Mouse (Mus musculus) naive thymus-derived CD4-positive, alpha-beta T cell, adult 2 months (primary cell): ENCODE results near the gene Psmd13.
A peak's percentile ranks its signal among the peaks of the same experiment; 100 is the strongest.

ENCODE experiments used
- DNase-seq: peaks from one replicate; pipeline ENCODE4 v3.0.0-alpha.2; 2011; ENCODE audit warnings: low read depth

Psmd13 gene

DNA sequence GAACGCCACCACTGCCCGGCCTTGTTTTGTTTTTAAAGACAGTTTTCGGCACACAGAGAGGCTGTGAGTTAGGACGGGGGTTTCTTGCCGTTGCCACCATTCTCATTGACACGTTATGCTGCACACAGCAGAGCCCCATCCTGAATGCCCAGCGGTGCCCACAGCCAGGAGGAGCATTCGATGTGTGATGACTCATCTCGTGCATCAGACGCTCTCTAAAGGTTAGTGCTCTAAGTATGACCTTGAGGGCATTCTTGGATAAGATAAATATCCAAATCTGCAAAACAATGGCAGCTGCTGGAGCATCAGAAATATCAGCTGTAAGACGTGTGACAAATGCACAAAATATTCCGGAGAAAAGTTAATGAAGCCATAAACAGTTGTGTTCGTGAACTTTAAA lies 25.4 kb downstream of the Psmd13 start:
- no peak for DNase-seq

DNA sequence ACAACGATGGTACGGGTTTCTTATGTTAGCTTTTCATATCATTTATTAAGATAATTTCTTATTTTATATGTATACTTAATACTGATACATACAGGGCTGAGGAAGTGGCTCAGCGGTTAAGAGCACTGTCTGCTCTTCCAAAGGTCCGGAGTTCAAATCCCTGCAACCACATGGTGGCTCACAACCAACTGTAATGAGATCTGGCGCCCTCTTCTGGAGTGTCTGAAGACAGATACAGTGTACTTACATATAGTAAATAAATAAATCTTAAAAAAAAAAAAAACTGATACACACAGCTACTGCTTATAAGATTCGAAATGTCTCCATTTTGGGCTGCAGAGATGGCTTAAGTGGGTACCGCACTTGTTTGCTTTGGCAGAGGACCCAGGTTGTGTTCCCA lies 25.9 kb downstream of the Psmd13 start:
- DNase-seq, result no peak

DNA sequence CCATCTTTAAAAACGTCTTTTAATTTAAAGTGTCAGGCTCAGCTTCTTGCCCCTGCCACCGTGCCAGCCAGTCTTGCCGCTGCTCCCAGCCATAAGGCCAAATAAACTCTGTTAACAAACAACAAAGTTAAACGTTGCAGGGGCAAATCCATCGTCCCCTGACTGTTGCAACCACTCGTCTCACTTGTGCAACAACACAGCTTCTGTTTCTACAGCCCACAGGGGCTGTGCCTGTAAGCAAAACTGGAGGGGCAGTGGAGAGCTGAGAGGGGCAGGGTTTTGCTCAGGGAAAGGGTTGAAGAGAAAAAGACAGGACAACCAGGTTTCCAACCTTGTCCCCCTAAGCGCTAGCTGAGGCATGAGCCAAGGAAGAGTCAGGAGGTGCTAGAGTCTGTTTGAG lies 26.4 kb downstream of the Psmd13 start:
- no peak for DNase-seq

DNA sequence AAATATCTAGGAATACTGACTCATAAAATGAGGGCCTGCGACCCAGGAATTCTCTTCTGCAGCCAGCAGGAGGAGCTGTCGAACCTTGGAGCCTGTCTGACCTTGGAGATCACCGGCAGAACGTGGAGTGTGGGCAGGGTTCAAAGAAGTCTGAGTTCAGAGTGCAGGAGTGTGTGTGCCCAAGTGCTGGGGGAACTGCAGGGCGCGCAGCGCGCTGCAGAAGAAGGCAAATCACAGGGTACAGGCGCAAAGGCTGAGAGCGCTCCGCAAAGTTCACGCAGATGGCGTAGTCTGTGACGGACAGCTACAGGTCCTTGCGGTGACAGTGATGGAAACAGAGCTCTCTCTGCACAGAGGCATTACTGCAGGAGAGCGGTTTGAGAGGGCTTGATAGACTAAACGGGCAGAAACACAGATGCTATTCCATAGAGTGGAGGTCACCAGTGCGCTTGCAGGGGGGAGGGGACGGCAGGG lies 26.9 kb downstream of the Psmd13 start:
- DNase-seq, result peak; percentile 82

DNA sequence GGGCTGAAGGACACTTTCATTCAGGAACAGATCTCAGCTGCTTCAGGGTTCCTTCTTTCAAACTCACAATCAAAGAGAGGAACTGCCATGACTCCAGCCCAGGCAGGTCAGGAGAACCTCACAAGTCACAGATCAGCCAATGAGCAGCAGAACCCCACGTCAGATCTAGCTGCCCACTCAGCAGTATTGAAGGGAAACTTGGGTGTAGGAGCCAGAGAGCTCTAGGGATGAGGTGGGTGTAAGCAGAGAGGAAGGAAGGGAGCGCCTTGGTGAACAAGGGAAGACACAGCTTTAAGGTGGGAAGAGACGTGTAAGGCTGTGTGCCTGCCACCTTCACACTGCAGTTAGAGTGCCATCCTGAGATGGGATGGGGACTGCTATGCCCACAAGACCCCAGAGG lies 30.5 kb downstream of the Psmd13 start:
- DNase-seq, result no peak

DNA sequence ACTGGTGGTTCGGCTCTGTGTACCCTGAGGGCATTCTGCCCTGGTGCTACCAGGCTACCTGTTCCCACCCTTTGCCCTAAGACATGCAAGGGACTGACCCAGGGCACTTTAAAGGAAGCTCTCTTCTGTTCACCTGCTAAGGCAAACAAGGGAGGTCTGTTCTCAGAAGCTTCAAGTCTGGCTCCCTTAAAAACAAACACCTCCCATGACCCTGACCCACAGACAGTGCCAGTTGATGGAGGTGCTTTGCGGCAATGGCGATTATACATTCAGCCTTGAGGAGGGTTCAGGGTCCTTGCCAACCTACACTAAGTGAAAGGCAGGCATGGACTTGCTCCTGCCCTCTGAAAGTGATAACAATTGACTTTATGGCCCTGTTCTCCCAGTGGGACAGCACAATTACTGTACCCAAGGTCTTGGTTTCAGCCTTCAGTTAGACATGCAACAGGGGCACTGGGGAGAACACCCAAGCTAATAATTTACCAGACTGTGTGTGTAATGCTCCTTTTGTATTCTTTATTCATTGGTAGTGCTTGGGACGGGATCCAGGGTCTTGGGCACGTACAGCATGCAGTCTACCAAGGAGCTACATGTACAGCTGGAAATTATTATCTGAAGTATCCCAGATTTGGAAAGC lies 31.2 kb downstream of the Psmd13 start:
- no peak for DNase-seq

DNA sequence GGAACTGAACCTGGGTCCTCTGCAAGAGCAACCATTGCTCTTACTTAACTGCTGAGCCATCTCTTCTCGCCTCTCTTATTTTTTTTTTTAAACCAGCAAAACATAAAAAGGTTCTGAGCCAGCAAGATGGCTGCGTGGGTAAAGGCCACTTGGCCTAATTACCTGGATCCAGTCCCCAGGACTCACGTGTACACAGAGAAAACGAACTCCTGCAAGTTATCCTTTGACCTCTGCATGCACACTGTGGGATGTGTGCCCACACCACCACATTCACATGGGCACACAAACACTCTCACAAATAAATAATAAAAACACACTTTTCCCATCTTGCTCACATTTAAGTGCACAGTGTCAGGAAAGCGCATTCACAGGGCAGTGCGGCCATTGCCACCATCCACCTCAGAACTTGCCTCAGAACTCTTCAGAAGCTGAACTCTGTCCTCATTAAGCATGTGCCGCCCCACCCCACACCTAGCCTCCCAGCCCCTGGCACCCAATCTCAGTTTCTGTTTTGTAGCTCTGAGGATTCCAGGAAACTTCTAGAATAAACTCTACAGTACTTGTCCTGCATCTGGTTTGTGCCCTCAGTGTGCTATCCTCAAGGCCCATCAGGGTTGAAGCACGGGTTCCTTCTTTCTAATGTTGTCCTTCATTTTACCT lies 32.4 kb downstream of the Psmd13 start:
- no peak for DNase-seq

DNA sequence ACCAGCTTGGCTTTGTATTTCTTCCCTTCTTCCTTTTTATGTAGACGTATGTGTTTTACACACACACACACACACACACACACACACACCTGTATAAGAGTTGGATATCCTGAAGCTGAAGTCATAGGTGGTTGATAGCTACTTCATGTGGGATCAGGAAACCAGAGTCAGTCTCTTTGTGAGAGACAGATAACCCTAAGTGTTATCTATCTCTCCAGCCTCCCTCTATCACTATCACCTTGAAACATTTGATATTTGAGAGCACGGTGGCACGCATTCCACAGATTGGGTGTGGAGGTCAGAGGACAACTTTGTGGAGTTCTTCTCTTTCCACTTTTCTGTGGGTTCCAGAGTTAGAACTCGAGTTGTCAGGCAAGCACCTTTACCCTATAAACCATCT lies 38.1 kb downstream of the Psmd13 start:
- no peak for DNase-seq

DNA sequence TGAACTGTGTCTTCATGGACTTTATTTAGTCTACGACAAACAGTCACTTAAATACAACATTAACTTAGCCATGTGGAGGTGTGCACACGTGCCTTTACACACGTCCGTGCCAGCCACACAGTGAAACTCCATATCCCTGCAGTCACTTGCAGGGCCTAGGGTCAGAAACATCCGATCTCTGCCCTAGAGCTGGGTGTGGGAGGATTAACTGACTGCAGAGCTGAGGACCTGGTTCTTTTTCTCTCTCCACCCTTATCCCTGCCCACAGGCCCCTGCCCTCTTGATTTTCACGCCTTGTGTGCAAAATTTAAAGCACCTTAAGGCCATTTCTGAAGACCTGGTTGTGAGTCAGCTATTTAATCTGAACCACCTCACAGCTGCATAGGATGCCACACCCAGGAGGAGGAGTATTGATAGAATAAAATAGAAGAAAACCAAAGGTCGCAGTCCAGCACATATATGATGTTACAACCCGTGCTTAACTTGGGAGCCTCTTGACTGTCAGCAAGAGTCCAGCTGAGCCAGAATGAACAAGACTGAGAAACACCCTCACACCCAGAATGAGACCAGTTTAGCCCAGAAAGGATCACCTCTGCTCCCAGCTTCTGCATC lies 38.8 kb downstream of the Psmd13 start, which contains the start of gene Nlrp6:
Nlrp6 (plus strand) TSS at position 485 of the 612 bp plus-strand sequence.
- no peak for DNase-seq

DNA sequence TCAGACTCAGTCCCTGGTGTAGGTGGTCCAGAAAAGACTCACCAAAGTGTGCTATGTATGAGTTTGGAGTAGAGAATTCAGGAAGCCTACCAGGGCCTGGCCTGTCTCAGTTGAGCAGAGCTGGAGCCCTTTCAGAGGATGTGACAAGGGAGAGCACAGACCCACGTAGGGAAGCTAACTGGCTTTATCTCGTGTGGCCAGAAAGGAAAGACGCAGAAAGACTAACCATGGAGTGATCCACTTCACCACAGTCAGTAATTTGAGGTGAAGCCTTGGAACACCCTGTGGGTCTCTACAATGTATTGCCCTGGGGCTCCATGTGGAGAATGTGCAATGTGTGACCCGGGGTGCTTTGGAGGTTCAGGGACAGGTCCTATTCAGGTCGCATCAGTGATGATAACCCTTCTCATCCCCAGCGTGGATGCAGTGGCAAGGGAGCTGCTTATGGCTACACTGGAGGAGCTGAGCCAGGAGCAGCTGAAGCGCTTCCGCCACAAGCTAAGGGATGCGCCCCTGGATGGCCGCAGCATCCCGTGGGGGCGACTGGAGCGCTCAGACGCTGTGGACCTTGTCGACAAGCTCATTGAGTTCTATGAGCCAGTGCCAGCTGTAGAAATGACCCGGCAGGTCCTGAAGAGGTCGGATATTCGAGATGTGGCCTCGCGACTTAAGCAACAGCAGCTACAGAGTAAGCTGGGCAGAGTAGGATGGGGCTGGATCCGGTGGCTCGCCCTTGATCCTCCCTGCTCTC lies 39.6 kb downstream of the Psmd13 start:
- no peak for DNase-seq

DNA sequence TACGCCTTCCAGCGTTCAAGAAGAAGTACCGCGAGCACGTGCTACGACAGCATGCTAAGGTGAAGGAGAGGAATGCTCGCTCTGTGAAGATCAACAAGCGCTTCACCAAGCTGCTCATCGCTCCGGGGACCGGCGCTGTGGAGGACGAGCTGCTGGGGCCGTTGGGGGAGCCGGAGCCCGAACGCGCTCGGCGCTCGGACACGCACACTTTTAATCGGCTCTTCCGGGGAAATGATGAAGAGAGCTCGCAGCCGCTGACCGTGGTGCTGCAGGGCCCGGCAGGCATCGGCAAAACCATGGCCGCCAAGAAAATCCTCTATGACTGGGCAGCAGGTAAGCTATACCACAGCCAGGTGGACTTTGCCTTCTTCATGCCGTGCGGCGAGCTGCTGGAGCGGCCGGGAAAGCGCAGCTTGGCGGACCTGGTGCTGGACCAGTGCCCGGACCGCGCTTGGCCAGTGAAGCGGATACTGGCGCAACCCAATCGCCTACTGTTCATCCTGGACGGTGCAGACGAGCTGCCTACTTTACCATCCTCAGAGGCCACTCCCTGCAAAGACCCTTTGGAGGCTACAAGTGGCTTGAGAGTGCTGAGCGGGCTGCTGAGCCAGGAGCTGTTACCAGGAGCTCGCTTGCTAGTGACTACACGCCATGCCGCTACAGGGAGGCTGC lies 40.8 kb downstream of the Psmd13 start:
- DNase-seq, result peak; percentile 37

DNA sequence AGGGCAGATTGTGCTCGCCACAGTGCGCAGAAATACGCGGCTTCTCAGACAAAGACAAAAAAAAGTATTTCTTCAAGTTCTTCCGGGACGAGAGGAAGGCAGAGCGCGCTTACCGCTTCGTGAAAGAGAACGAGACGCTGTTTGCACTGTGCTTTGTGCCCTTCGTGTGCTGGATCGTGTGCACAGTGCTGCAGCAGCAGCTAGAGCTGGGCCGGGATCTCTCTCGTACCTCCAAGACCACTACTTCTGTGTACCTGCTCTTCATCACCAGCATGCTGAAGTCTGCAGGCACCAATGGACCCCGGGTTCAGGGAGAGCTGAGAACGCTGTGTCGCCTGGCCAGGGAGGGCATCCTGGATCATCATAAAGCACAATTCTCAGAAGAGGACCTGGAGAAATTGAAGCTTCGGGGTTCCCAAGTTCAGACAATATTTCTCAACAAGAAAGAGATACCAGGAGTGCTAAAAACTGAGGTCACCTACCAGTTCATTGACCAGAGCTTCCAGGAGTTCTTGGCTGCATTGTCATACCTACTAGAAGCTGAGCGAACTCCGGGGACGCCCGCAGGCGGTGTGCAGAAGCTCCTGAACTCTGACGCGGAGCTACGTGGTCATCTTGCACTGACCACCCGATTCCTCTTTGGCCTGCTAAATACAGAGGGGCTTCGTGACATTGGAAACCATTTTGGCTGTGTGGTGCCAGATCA lies 41.5 kb downstream of the Psmd13 start:
- peak; percentile 41 for DNase-seq

DNA sequence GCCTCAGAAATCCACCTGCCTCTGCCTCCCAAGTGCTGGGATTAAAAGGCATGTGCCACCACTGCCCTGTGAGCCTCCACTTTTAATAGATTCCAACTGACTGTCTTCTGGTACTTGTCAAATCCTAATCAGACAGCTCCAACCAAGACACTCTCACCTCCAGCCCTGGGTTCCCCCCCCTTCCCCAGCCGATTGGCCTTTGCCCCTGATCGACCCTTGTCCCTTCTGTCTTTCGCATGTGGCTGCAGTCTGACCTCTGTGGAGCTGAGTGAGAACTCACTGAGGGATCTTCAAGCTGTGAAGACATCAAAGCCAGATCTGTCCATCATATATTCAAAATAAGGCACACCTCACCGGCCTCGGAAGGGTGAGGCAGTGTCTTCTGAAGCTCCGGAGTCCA lies 45.4 kb downstream of the Psmd13 start:
- no peak for DNase-seq

DNA sequence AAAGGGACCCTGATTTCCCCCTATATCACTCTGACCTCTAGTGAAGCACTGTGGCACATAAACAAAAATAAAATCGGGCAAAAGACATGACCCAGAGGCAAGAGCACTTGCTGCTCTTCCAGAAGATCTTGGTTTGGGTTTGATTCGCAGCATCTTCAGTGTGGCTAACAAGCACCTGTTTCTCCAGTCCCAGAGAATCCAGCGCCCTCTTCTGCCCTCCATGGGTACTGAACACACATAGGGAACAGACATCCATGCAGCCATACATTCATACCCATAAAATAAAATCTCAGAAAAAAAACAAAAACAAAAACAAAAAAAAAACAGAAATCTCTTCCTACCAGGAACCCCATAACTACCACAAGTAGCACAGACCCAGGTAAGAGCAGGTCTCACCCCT lies 56.7 kb downstream of the Psmd13 start:
- peak; percentile 25 for DNase-seq

DNA sequence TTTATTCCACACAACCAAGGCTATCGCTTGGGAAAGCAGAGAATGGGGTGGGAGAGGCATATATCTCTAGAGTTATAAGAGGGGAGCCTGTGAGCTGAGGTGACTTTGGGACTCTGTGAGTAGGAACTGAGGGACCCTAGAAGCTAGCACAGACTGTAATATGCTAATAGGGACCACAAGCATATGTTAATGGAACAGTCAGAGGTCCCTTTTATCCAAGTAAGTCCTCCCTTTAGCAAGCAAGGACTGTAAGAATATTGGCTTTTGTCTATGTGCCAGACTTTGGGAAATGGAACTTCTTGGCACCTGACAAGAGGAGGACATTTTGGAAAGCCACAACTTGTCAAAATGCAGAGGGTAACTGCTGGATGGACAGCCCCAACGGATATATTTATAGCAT lies 57.1 kb downstream of the Psmd13 start:
- DNase-seq, result no peak

DNA sequence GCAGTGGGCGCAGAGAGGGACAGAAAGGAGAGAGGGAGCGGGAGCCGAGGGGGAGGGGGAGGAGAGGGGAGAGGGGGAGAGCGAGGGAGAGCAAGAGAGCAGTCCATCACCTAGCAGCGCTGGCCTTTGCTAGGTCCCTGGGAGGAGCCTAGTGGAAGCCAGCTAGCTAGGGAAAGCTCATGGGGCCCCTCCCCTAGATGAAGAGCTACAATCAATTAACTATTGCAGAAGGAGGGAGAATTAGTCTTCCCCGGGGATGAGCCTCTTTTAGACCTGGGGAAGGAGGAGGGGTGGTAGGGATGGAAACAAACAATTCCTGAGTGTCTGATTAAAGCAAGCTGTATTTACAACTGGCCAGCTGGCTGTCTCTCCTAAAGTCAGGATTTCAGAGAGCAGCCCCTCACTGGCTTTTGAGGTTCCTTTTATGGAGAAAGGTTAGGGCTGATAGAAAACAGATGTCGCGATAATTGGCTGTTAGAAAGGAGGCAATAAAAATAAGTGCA lies 58.0 kb downstream of the Psmd13 start:
- no peak for DNase-seq

DNA sequence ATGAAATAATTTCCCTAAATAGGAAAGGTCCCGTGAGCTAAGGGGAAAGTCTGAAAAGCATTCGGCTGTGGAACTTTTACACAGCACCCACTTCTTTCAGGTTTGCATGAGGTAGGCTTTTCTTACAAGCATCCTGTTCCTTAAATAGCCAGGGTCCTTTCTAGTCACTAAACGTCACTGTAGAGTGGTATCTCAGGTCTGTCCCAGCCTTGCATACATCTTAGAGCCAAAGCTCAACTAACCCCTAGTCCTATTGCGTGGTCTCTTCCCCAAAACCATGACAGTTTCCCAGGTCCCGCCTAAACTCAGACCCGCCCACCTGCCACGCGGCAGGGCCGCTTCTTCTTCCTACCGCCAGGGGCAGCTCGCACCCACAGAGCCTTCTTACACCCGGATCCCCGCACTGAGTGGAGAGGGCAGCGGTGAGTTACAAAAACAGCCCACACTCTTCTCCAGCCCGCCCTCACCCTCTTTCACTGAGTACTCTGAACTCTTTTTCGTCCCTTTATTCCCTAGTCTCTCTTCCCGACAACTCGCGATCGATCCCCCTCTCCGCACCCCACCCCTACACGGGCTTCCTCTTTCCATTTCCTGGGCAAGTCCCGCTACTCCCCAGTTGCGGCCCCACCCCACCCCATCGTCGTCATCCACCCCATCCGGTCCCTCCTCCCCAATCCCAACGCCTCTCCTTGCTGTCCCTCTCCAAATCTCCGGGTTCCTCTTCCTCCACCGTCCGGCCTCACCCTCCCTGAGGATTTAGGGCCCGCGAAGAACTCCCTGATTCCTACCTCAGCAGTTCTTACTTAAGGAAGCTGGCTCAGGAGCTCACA lies 59.7 kb downstream of the Psmd13 start, which contains the start of gene Pgghg:
Pgghg (plus strand) TSS at position 170 of the 830 bp plus-strand sequence.
- peak; percentile 90 for DNase-seq

DNA sequence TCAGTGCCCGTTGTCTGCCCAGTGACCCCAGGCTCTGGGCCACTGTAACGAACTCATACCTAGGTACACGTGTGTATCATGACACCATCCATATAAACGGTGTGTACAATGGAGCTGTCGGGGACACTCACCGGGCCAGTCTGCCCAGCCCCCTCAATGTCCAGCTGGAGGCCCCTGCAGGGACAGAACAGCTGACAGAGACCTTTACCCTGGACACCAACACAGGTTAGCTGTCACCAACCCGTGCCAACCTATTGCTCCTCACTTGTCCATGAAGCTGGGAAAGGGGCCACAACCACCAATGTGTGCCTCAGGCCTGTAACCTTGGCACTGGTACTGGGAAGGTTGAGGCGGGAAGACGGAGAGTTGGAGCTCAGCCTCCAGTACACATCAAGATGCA lies 60.6 kb downstream of the Psmd13 start:
- DNase-seq, result no peak

DNA sequence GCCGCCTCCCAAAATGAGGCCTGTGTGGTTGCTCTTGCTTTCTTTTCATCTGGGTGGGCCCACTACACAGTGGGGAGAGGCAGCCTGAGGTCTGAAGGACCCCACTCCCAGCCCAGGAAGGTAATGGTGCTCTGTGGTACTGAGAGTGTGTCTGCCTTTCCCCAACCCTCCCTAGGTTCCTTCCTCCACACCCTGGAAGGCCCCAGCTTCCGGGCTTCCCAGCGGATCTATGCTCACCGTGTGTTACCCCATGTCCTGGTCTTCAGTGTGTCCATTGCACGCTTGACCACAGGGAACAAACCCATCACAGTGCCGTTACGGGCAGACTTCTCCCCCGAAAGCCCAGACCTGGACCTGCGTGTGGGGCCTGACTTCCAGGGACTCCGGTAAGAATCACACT lies 61.0 kb downstream of the Psmd13 start:
- no peak for DNase-seq

DNA sequence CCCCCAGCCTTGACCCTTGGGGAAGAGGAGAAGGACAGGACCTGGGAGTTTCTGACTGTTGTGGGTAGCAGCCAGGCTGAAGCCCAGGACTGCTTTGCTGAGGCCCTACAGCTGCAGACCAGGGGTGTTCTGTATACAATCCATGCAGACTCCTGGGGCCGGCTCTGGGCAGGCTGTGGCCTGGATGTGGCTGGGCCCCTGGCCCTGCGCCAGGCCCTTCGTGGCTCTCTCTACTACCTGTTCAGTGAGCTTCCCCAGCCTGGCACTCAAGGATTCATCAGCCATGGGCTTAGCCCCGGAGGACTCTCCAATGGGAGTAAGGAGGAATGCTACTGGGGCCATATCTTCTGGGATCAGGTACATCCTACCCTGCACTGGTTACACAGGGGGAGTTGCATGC lies 61.6 kb downstream of the Psmd13 start:
- DNase-seq, result no peak
